Mouse (Mus musculus) Patski (cell line): ENCODE results near the gene Cbx5. TPM values are rescaled to one million over a fixed set of nuclear protein-coding genes. Genes with fewer than 3 reads are reported as not detected.
"Not testable (repeated sequence)": the region's sequence is repeated elsewhere in the genome, so short reads cannot be mapped to it uniquely, and the experiment has no call there.

Source experiments
- ATAC-seq: fragments of 100-300 bp; one replicate; pipeline ENCODE4 v1.8.0; 2021
- CTCF ChIA-PET: fragments of 350-600 bp; sonication (Branson Sonifier 250); formaldehyde crosslinking; loops from one replicate; lab custom pipeline; 2022; ENCODE audit warnings: inconsistent platforms; lab: Charles Lee
- POLR2A ChIA-PET: fragments of 350-600 bp; sonication (Branson Sonifier 250); formaldehyde crosslinking; loops from one replicate; lab custom pipeline; 2022; ENCODE audit warnings: antibody characterized with exemption, inconsistent platforms; lab: Charles Lee
- DNase-seq: peaks from one replicate; pipeline ENCODE4 v3.0.0-alpha.2; 2011; ENCODE audit warnings: low read depth, low spot score
- H3K27me3 ChIP-seq: fragments of 371-371 bp; one replicate; pipeline ENCODE4 v1.5.1; 2021
- CTCF ChIP-seq: fragments of 100-300 bp; IDR thresholded peaks from one replicate; pipeline ENCODE4 v1.5.1; 2021
- in situ Hi-C: fragments of 300-500 bp; cut with MboI; formaldehyde crosslinking; loops from 3 replicates; pipeline ENCODE4 v1.11.1; 2018; ENCODE audit warnings: low pct_unique_long_range_greater_than_20kb, mixed read lengths
- polyA plus RNA-seq: library from polyadenylated mRNA; unstranded; gene quantifications from one replicate; pipeline ENCODE4 v1.2.3, GENCODE M21; 2021

Gene Cbx5
- 92.4 TPM for polyA plus RNA-seq

- ChIA-PET POLR2A (interaction anchor here (0.6 to 1.5 kb wide), 5 partner anchors 9 to 698 kb away, joined by 3 to 8 read pairs (median 6); no protein-coding TSS in a partner anchor), CTCF (interaction anchor here (2.1 kb wide), 1 partner anchor 273 kb away, joined by 5 read pairs; the partner anchor contains the start of gene Hoxc10)
- ATAC-seq (peak; percentile 61), DNase-seq (peak; percentile 91)
- in situ Hi-C loops, result no loop called here
- no peaks in the 10 kb centered on the region for H3K27me3 ChIP-seq
- TF ChIP-seq CTCF, result no peak
These were observed at the start of gene Cbx5 for GRCm38 (mm10) chr15:103239685-103240159. Cbx5 (minus strand) TSS chr15:103239816.

GRCm38 (mm10) chr15:103285778-103286417, 46.3 kb upstream of the Cbx5 start:
- in situ Hi-C loops, result no loop called here
- DNase-seq (no peak), ATAC-seq (no peak)
- TF ChIP-seq CTCF, result no peak
- POLR2A ChIA-PET, result interaction anchor here (1.0 to 2.1 kb wide), 4 partner anchors 19 to 78 kb away, joined by 3 to 6 read pairs (median 5); no protein-coding TSS in a partner anchor
- CTCF ChIA-PET, result interaction anchor here (0.9 to 7.9 kb wide), 9 partner anchors 13 to 543 kb away, joined by 3 to 116 read pairs (median 4); partner anchors contain the start of genes Copz1 and Gpr84
- H3K27me3 ChIP-seq, result no peaks in the 10 kb centered on the region

- no peak for ATAC-seq
- no peaks in the 10 kb centered on the region for H3K27me3 ChIP-seq
- peak; percentile 6 for TF ChIP-seq CTCF
- in situ Hi-C loops, result no loop called here
- DNase-seq, result no peak
- CTCF ChIA-PET, result interaction anchor here (0.7 to 7.9 kb wide), 22 partner anchors 8 to 542 kb away, joined by 3 to 116 read pairs (median 4); partner anchors contain the start of genes Copz1 and Gpr84
- POLR2A ChIA-PET, result interaction anchor here (0.5 to 2.1 kb wide), 2 partner anchors 20 to 23 kb away, joined by 3 to 5 read pairs; no protein-coding TSS in a partner anchor
These were observed 45.0 kb upstream of the Cbx5 start for GRCm38 (mm10) chr15:103284647-103285046.

- ChIA-PET POLR2A (no interaction called here), CTCF (interaction anchor here (0.7 to 7.9 kb wide), 22 partner anchors 9 to 542 kb away, joined by 3 to 116 read pairs (median 4); partner anchors contain the start of genes Copz1 and Gpr84)
- no peaks in the 10 kb centered on the region for H3K27me3 ChIP-seq
- ATAC-seq (no peak), DNase-seq (no peak)
- in situ Hi-C loops, result no loop called here
- TF ChIP-seq CTCF, result peak; percentile 82
These were observed 44.5 kb upstream of the Cbx5 start for GRCm38 (mm10) chr15:103284066-103284465.

- ChIA-PET CTCF (interaction anchor here (0.7 to 7.9 kb wide), 16 partner anchors 9 to 104 kb away, joined by 3 to 116 read pairs (median 5); partner anchors contain the start of genes Copz1 and Gpr84), POLR2A (no interaction called here)
- no peak for ATAC-seq
- in situ Hi-C loops, result no loop called here
- TF ChIP-seq CTCF, result no peak
- no peak for DNase-seq
- no peaks in the 10 kb centered on the region for H3K27me3 ChIP-seq
These were observed 42.0 kb upstream of the Cbx5 start for GRCm38 (mm10) chr15:103281465-103282205.

GRCm38 (mm10) chr15:103280817-103281464, 41.3 kb upstream of the Cbx5 start:
- in situ Hi-C loops, result no loop called here
- H3K27me3 ChIP-seq, result no peaks in the 10 kb centered on the region
- no peak for DNase-seq
- TF ChIP-seq CTCF, result peak; percentile 82
- POLR2A ChIA-PET, result no interaction called here
- CTCF ChIA-PET, result interaction anchor here (0.7 to 7.9 kb wide), 17 partner anchors 8 to 103 kb away, joined by 3 to 116 read pairs (median 5); partner anchors contain the start of genes Copz1 and Gpr84
- no peak for ATAC-seq

- DNase-seq (no peak), ATAC-seq (no peak)
- ChIA-PET POLR2A (interaction anchor here (0.7 kb wide), 1 partner anchor 37 kb away, joined by 4 read pairs; no protein-coding TSS in a partner anchor), CTCF (interaction anchor here (1.0 to 7.9 kb wide), 10 partner anchors 8 to 94 kb away, joined by 3 to 116 read pairs (median 6); partner anchors contain the start of gene Gpr84)
- peak; percentile 81 for TF ChIP-seq CTCF
- in situ Hi-C loops, result no loop called here
- no peaks in the 10 kb centered on the region for H3K27me3 ChIP-seq
These were observed 40.1 kb upstream of the Cbx5 start for GRCm38 (mm10) chr15:103279750-103280149.

- no peak for DNase-seq
- in situ Hi-C loops, result no loop called here
- no peaks in the 10 kb centered on the region for H3K27me3 ChIP-seq
- ChIA-PET CTCF (interaction anchor here (3.0 to 3.4 kb wide), 2 partner anchors 18 to 28 kb away, joined by 12 read pairs; no protein-coding TSS in a partner anchor), POLR2A (no interaction called here)
- TF ChIP-seq CTCF, result no peak
- no peak for ATAC-seq
These were observed 38.3 kb upstream of the Cbx5 start for GRCm38 (mm10) chr15:103277949-103278348.

- in situ Hi-C loops, H3K27me3 ChIP-seq, ATAC-seq, CTCF ChIA-PET, POLR2A ChIA-PET, DNase-seq: not testable (repeated sequence)
- peak; percentile 22 for TF ChIP-seq CTCF
These were observed 36.3 kb upstream of the Cbx5 start for GRCm38 (mm10) chr15:103275943-103276342.
